Mouse (Mus musculus) CH12.LX (cell line): ENCODE data around the gene Oxt.

Experiments used
- EP300 ChIP-seq: IDR thresholded peaks from 2 replicates; pipeline ENCODE4 v1.6.1; 2011; ENCODE audit warnings: low read length, improper control_type of control experiment
- POLR2A ChIP-seq: IDR thresholded peaks from 2 replicates; pipeline ENCODE4 v1.6.1; 2011; ENCODE audit warnings: low read depth, mild to moderate bottlenecking, improper control_type of control experiment, low read length
- SMC3 ChIP-seq: IDR thresholded peaks from 2 replicates; pipeline ENCODE4 v1.6.1; 2011; ENCODE audit warnings: low read depth, low read length, improper control_type of control experiment
- ZC3H11A ChIP-seq: IDR thresholded peaks from 2 replicates; pipeline ENCODE4 v1.6.1; 2012; ENCODE audit warnings: low read depth, mild to moderate bottlenecking, inconsistent platforms, low read length, improper control_type of control experiment

DNA sequence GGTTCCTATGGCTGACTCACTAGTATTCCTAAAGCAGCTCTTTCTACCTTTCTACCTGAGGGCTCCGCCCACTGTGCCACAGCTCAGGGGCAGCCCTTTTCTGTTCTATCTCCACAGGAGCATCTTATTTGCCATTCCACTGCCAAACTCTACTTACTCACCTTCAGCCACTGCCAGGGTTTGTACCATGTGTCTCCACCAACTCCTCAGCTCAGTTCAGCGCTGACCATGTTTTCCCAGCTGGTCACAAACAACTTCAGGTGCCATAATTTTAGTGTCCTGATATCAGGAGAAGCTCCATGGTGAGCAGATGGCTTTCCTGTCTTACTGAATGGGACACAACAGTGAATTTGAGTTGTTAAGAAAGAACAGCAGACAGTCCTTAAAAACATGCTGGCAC lies 18.5 kb upstream of the Oxt start:
- no peak for TF ChIP-seq SMC3
- no peak for TF ChIP-seq POLR2A
- no peak for TF ChIP-seq ZC3H11A
- no peak for TF ChIP-seq EP300
